Mouse (Mus musculus) lung, adult 2 months (tissue): ENCODE measurements at regions not wholly inside any gene's neighbourhood (a gene's known extent, or its start where the extent isn't known, plus 50 kb on each side); places are given as distances from the start of the nearest gene placed in this dataset.

ENCODE experiments used
- CTCF ChIP-seq: fragments of 200-500 bp; IDR thresholded peaks from 2 replicates; pipeline ENCODE4 v1.5.1; 2011; ENCODE audit warnings: mild to moderate bottlenecking, low read length, control low read depth; ENCODE audit not compliant: insufficient read depth
- POLR2A ChIP-seq: fragments of 200-500 bp; IDR thresholded peaks from 2 replicates; pipeline ENCODE4 v1.6.1; 2011; ENCODE audit warnings: low read depth, mild to moderate bottlenecking, control low read depth, low read length, borderline replicate concordance; ENCODE audit errors: extremely low read depth

- TF ChIP-seq POLR2A (no peak), CTCF (no peak)
These were observed 53.2 kb upstream of the Robo2 start for GRCm38 (mm10) chr16:74464835-74465234.
